Mouse (Mus musculus) hindbrain, embryonic 16.5 days (tissue): ENCODE measurements at regions not wholly inside any gene's neighbourhood (a gene's known extent, or its start where the extent isn't known, plus 50 kb on each side); places are given as distances from the start of the nearest gene placed in this dataset.

Source experiments
- ATAC-seq: fragments of 200-750 bp; cut with Nextera tagmentation; 2 replicates; pipeline ENCODE4 v1.8.0; 2017; ENCODE audit warnings: moderate TSS enrichment, moderate library complexity
- H3K27ac ChIP-seq: fragments of 300-500 bp; sonication (generic); 2 replicates; pipeline ENCODE4 v1.5.1; 2014; ENCODE audit warnings: low read depth, mild to moderate bottlenecking, control low read depth, low read length, moderate library complexity
- H3K27me3 ChIP-seq: fragments of 300-500 bp; sonication (generic); replicated peaks from 2 replicates; pipeline ENCODE4 v1.6.1; 2014; ENCODE audit warnings: low read length; ENCODE audit not compliant: control insufficient read depth, insufficient read depth
- H3K36me3 ChIP-seq: fragments of 300-500 bp; sonication (generic); 2 replicates; pipeline ENCODE4 v1.6.1; 2014; ENCODE audit warnings: mild to moderate bottlenecking, low read length, moderate library complexity, mixed read lengths; ENCODE audit not compliant: control insufficient read depth, insufficient read depth
- H3K4me1 ChIP-seq: fragments of 300-500 bp; sonication (generic); 2 replicates; pipeline ENCODE4 v1.6.1; 2014; ENCODE audit warnings: low read depth, low read length; ENCODE audit not compliant: control insufficient read depth, insufficient read depth
- H3K4me2 ChIP-seq: fragments of 300-500 bp; sonication (generic); 2 replicates; pipeline ENCODE4 v1.6.1; 2014; ENCODE audit warnings: mild to moderate bottlenecking, low read length, control low read depth, moderate library complexity
- H3K4me3 ChIP-seq: fragments of 300-500 bp; sonication (generic); 2 replicates; pipeline ENCODE4 v1.5.1; 2014; ENCODE audit warnings: mild to moderate bottlenecking, low read length, control low read depth, moderate library complexity
- H3K9ac ChIP-seq: fragments of 300-500 bp; sonication (generic); 2 replicates; pipeline ENCODE4 v1.6.1; 2014; ENCODE audit warnings: low read depth, mild to moderate bottlenecking, control low read depth, low read length, moderate library complexity
- H3K9me3 ChIP-seq: fragments of 300-500 bp; sonication (generic); 2 replicates; pipeline ENCODE4 v1.6.1; 2014; ENCODE audit warnings: mild to moderate bottlenecking, low read length, moderate library complexity; ENCODE audit not compliant: control insufficient read depth
- WGBS: fragments of 180-500 bp; shearing (Covaris S2); extraction: QIAGEN DNeasy Blood & Tissue Kit; methylation state at CpG from one replicate; pipeline ENCODE4 v1.1.7; 2014; 5-methylcytosine and 5-hydroxymethylcytosine counted together

DNA sequence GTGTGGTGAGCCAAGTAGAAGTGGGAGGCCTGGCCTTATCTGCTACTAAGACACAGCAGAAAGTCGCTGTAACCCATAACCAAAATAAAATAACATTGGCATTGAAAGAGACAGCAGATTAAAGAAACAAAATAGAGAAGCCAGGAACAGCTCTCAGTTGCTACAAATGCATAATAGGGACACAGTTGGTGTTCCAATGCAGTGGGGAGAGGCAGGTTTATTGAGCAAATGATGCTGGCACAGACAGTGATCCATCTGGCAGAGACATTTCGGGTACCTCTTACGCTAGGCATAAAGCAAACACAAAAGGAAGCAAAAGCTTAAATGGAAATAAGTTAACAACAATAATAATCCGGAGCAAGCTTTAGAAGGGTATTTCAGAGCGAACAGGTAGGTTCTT is 83.6 kb upstream of the Foxq1 start:
- H3K4me1 ChIP-seq, result no peaks in the 10 kb centered on the region; the same call in 1 of the 2 replicates
- H3K27me3 ChIP-seq, result no peaks in the 10 kb centered on the region
- 70% methylated on average over 5 of the region's 5 CpGs for WGBS
- no peaks in the 10 kb centered on the region for H3K36me3 ChIP-seq
- H3K9ac ChIP-seq, result no peak overlapping the region
- peak; percentile 45; the same call in 1 of the 2 replicates for ATAC-seq
- H3K27ac ChIP-seq, result no peak overlapping the region
- no peaks in the 10 kb centered on the region for H3K9me3 ChIP-seq
- H3K4me2 ChIP-seq, result no peak overlapping the region
- H3K4me3 ChIP-seq, result no peak overlapping the region

GRCm38 (mm10) chr13:31472804-31473203 is 83.1 kb upstream of the Foxq1 start:
- Histone ChIP-seq H3K9me3 (no peaks in the 10 kb centered on the region), H3K9ac (no peak overlapping the region), H3K4me1 (no peaks in the 10 kb centered on the region; the same call in 1 of the 2 replicates), H3K27ac (no peak overlapping the region), H3K27me3 (no peaks in the 10 kb centered on the region), H3K4me3 (no peak overlapping the region), H3K36me3 (no peaks in the 10 kb centered on the region), H3K4me2 (no peak overlapping the region)
- WGBS, result 60% methylated on average over 4 of the region's 4 CpGs
- ATAC-seq, result no peak

DNA sequence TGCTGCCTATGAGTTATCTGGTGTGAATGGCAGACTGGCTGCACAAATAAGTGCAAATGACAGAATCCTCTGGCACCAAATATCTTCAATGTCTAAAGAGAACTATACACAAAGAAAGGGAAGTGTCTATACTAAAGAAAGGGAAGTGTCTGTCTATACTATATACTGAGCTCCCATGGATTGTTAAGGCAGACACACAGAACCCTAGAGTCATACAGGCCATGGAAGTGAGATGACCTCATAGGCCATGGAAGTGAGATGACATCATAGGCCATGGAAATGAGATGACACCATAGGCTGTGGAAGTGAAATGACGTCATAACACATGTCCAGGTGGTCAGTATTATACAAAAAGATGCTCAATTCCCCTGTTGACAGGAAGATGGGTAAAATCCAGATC is 82.7 kb upstream of the Foxq1 start:
- H3K27me3 ChIP-seq, result no peaks in the 10 kb centered on the region
- 92% methylated on average over 1 of the region's 1 CpGs for WGBS
- H3K4me3 ChIP-seq, result no peak overlapping the region
- no peaks in the 10 kb centered on the region for H3K36me3 ChIP-seq
- no peak overlapping the region for H3K4me2 ChIP-seq
- ATAC-seq, result no peak
- H3K9ac ChIP-seq, result no peak overlapping the region
- H3K9me3 ChIP-seq, result no peaks in the 10 kb centered on the region
- H3K27ac ChIP-seq, result no peak overlapping the region
- no peaks in the 10 kb centered on the region; the same call in 1 of the 2 replicates for H3K4me1 ChIP-seq

DNA sequence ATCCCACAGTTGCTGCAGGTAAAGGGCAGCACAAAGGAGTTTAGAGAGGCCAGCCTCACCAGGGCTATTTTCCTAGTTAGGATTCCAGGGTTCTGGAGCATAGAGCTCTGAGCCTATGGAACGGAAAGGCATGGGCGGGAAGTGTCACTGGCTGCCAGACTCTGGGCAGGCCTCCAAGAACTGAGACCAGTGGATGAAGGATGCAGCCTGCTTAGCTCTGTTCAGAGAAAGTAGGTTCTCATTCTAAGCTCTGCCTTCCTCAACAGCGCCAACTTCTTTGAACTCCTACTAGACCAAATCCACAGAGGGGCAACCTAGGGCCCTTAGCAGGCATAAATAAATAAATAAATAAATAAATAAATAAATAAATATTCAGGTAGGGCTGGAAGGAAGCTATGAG is 80.1 kb upstream of the Foxq1 start:
- H3K9ac ChIP-seq, result no peak overlapping the region

GRCm38 (mm10) chr13:31477171-31477867 is 78.6 kb upstream of the Foxq1 start:
- WGBS, result 71% methylated on average over 1 of the region's 1 CpGs
- H3K4me3 ChIP-seq, result no peak overlapping the region
- no peak overlapping the region for H3K9ac ChIP-seq
- ATAC-seq, result no peak
- H3K36me3 ChIP-seq, result no peaks in the 10 kb centered on the region
- H3K4me2 ChIP-seq, result no peak overlapping the region
- H3K9me3 ChIP-seq, result no peaks in the 10 kb centered on the region
- no peaks in the 10 kb centered on the region; the same call in 1 of the 2 replicates for H3K4me1 ChIP-seq
- H3K27me3 ChIP-seq, result no peaks in the 10 kb centered on the region
- no peak overlapping the region for H3K27ac ChIP-seq

More for the DNA sequence above, 80.1 kb upstream of the Foxq1 start:
- no peak overlapping the region for H3K27ac ChIP-seq
- no peaks in the 10 kb centered on the region for H3K9me3 ChIP-seq
- H3K27me3 ChIP-seq, result no peaks in the 10 kb centered on the region
- H3K36me3 ChIP-seq, result no peaks in the 10 kb centered on the region
- H3K4me3 ChIP-seq, result no peak overlapping the region
- H3K4me1 ChIP-seq, result no peaks in the 10 kb centered on the region; the same call in 1 of the 2 replicates
- H3K4me2 ChIP-seq, result no peak overlapping the region
- 66% methylated on average over 3 of the region's 3 CpGs for WGBS
- ATAC-seq, result peak; percentile 72

DNA sequence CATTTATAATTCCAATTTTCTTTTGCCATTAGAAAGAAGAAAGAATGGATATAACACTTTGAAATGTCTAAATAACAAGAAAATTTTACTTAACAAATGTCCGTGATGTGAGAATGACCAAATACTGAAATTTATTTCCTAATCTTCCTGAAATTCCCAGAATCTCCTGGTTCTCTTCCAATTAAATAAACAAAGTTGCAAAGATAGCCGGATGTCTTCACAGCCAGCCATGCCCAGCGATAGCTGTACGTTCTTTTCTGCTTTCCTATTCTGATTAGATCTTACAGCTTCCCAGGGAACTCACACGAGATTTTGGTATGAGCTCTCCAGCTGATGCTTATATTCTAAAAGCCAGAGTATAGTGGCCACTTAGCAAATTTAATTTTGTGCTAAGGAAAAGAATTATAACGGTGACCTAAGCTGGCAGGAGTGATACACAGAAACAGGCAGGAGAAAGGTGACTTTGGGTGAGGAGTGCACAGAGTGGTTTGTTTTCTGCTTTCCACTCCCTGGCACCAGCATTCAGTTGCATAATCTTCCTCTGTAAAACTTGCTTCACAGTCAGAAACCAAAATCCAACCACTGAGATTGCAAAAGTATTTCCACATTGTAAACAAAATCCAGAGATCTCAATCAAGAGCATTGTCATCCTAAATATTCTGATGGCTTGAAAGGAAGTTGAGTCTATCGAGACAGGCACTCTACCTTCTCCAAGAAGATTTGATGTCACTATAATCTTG is 74.7 kb upstream of the Foxq1 start:
- Histone ChIP-seq H3K36me3 (no peaks in the 10 kb centered on the region), H3K27ac (no peak overlapping the region), H3K9ac (no peak overlapping the region), H3K9me3 (no peaks in the 10 kb centered on the region), H3K4me1 (no peaks in the 10 kb centered on the region), H3K4me3 (no peak overlapping the region), H3K27me3 (no peaks in the 10 kb centered on the region), H3K4me2 (no peak overlapping the region)
- no peak for ATAC-seq
- WGBS, result 85% methylated on average over 7 of the region's 7 CpGs

- H3K27ac ChIP-seq, result no peak overlapping the region
- no peak overlapping the region for H3K4me3 ChIP-seq
- H3K9me3 ChIP-seq, result no peaks in the 10 kb centered on the region
- H3K4me1 ChIP-seq, result no peaks in the 10 kb centered on the region
- H3K27me3 ChIP-seq, result no peaks in the 10 kb centered on the region
- WGBS, result 87% methylated on average over 3 of the region's 3 CpGs
- no peak overlapping the region for H3K9ac ChIP-seq
- ATAC-seq, result no peak
- H3K36me3 ChIP-seq, result no peaks in the 10 kb centered on the region
- no peak overlapping the region for H3K4me2 ChIP-seq
Observed at GRCm38 (mm10) chr13:31486373-31486772, 69.6 kb upstream of the Foxq1 start.

GRCm38 (mm10) chr13:31488186-31488585 is 67.7 kb upstream of the Foxq1 start:
- Histone ChIP-seq H3K9me3 (no peaks in the 10 kb centered on the region), H3K4me1 (no peaks in the 10 kb centered on the region), H3K27ac (no peak overlapping the region), H3K9ac (no peak overlapping the region), H3K4me2 (no peak overlapping the region), H3K27me3 (no peaks in the 10 kb centered on the region), H3K4me3 (no peak overlapping the region), H3K36me3 (no peaks in the 10 kb centered on the region)
- no peak for ATAC-seq

GRCm38 (mm10) chr13:31503191-31503590 is 52.7 kb upstream of the Foxq1 start:
- no peak overlapping the region for H3K27ac ChIP-seq
- H3K9ac ChIP-seq, result no peak overlapping the region
- H3K9me3 ChIP-seq, result no peaks in the 10 kb centered on the region
- WGBS, result 90% methylated on average over 10 of the region's 10 CpGs
- H3K4me2 ChIP-seq, result no peak overlapping the region
- no peaks in the 10 kb centered on the region for H3K36me3 ChIP-seq
- no peak overlapping the region for H3K4me3 ChIP-seq
- H3K27me3 ChIP-seq, result no peaks in the 10 kb centered on the region
- no peak for ATAC-seq
- H3K4me1 ChIP-seq, result no peaks in the 10 kb centered on the region
